Mouse (Mus musculus): ENCODE results near the gene Sarnp.

- TF ChIP-seq CTCF (IDR thresholded peaks at IDR 0.05; ENCODE audit: low read depth, low read length) = no peak
- no peak for TF ChIP-seq POLR2A (IDR thresholded peaks at IDR 0.05; ENCODE audit: borderline replicate concordance, low read depth, low read length)
Observed at GRCm38 (mm10) chr10:128915550-128915949, 98.4 kb downstream of the Sarnp start.

Measured in bone marrow macrophage, adult 2 months (primary cell).